In genomic region chr12:54738661-54739243, GRCm38 (mm10) we compare ENCODE assay signal across 8 mouse cellular contexts. TPM values are rescaled to one million over a fixed set of nuclear protein-coding genes. Genes with fewer than 3 reads are reported as not detected.
DNase-seq lines count a peak whose midpoint lies in the region; ATAC-seq lines count a peak whose summit lies in the region.
"Not testable (repeated sequence)": the region's sequence is repeated elsewhere in the genome, so short reads cannot be mapped to it uniquely, and the experiment has no call there.

No protein-coding gene starts in this region.

- H3K4me2 ChIP-seq in embryonic facial prominence, embryonic 12.5 days (replicated peaks); liver, embryonic 16.5 days (ENCODE audit: low read depth, low read length); midbrain, embryonic 15.5 days; stomach, embryonic 15.5 days: not testable (repeated sequence)
- peak overlapping the region; percentile 37 for H3K4me2 ChIP-seq in hindbrain, embryonic 14.5 days (replicated peaks)

- peak; percentile 20 for DNase-seq in adrenal gland, adult 8-10 months
- DNase-seq in gastrocnemius, postnatal 25 days: peak; percentile 15
- DNase-seq in hindbrain, embryonic 14.5 days (ENCODE audit: low spot score): not testable (repeated sequence)
- DNase-seq in kidney, postnatal 14 days: peak; percentile 20

- H3K4me3 ChIP-seq in embryonic facial prominence, embryonic 12.5 days; hindbrain, embryonic 14.5 days (replicated peaks; ENCODE audit: low read length); liver, embryonic 16.5 days (ENCODE audit: low read depth, low read length); midbrain, embryonic 15.5 days; stomach, embryonic 15.5 days (replicated peaks): not testable (repeated sequence)

- H3K36me3 ChIP-seq in embryonic facial prominence, embryonic 12.5 days; hindbrain, embryonic 14.5 days (replicated peaks; ENCODE audit: control insufficient read depth, insufficient read depth); liver, embryonic 16.5 days (ENCODE audit: control insufficient read depth, insufficient read depth); midbrain, embryonic 15.5 days (replicated peaks); stomach, embryonic 15.5 days: not testable (repeated sequence)

- not testable (repeated sequence) for H3K9ac ChIP-seq in embryonic facial prominence, embryonic 12.5 days; hindbrain, embryonic 14.5 days; liver, embryonic 16.5 days (ENCODE audit: low read depth, low read length); midbrain, embryonic 15.5 days; stomach, embryonic 15.5 days

- ATAC-seq in embryonic facial prominence, embryonic 12.5 days (ENCODE audit: insufficient number of reproducible peaks, insufficient read depth, low FRiP score, low TSS enrichment): peak; percentile 8; the same call in 1 of the 2 replicates
- ATAC-seq in hindbrain, embryonic 14.5 days (ENCODE audit: low FRiP score): peak; percentile 72
- peak; percentile 28 for ATAC-seq in liver, embryonic 16.5 days (ENCODE audit: low read depth)
- ATAC-seq in midbrain, embryonic 15.5 days (replicated peaks): peak; percentile 69
- ATAC-seq in stomach, embryonic 15.5 days (ENCODE audit: insufficient read depth, low FRiP score, low read depth): peak; percentile 21; the same call in 1 of the 2 replicates

- not testable (repeated sequence) for H3K4me1 ChIP-seq in embryonic facial prominence, embryonic 12.5 days; hindbrain, embryonic 14.5 days (replicated peaks; ENCODE audit: control insufficient read depth, insufficient read depth, low read length); liver, embryonic 16.5 days (ENCODE audit: control insufficient read depth, low read depth, low read length); midbrain, embryonic 15.5 days; stomach, embryonic 15.5 days

- H3K9me3 ChIP-seq in embryonic facial prominence, embryonic 12.5 days; hindbrain, embryonic 14.5 days (ENCODE audit: control insufficient read depth, low read length); liver, embryonic 16.5 days (replicated peaks; ENCODE audit: control insufficient read depth, low read length); midbrain, embryonic 15.5 days; stomach, embryonic 15.5 days: not testable (repeated sequence)

- H3K27me3 ChIP-seq in embryonic facial prominence, embryonic 12.5 days; hindbrain, embryonic 14.5 days (ENCODE audit: control insufficient read depth, insufficient read depth, low read length); liver, embryonic 16.5 days (ENCODE audit: control insufficient read depth, insufficient read depth, low read depth, low read length); midbrain, embryonic 15.5 days (replicated peaks); stomach, embryonic 15.5 days (replicated peaks): not testable (repeated sequence)

- not testable (repeated sequence) for H3K27ac ChIP-seq in embryonic facial prominence, embryonic 12.5 days; hindbrain, embryonic 14.5 days; liver, embryonic 16.5 days (ENCODE audit: low read length); midbrain, embryonic 15.5 days; stomach, embryonic 15.5 days

- WGBS in embryonic facial prominence, embryonic 12.5 days: 0% methylated on average over 13 of the region's 33 CpGs
- WGBS in hindbrain, embryonic 14.5 days: 0% methylated on average over 5 of the region's 33 CpGs
- WGBS in liver, embryonic 16.5 days (ENCODE audit: insufficient replicate concordance): 0% methylated on average over 6 of the region's 33 CpGs
- 0% methylated on average over 13 of the region's 33 CpGs for WGBS in midbrain, embryonic 15.5 days
- 0% methylated on average over 12 of the region's 33 CpGs for WGBS in stomach, embryonic 15.5 days

RNA-seq across cellular contexts. Expression of gene Eapp, which starts 43.1 kb away (rescaled TPM):
- total RNA-seq in adrenal gland, adult 8-10 months (2022): 10 to 100 TPM; 29.9 to 39.0 (median 33.6) TPM
- polyA plus RNA-seq in embryonic facial prominence, embryonic 12.5 days (2016; fragmentation: Nextera tagmentation; extraction: Ambion mirVana): 67.3 and 67.5 TPM in 2 replicates
- total RNA-seq in gastrocnemius, postnatal 25 days (2021): 10 to 100 TPM; 16.3 to 18.7 TPM
- 64.4 and 78.5 TPM in 2 replicates for polyA plus RNA-seq in hindbrain, embryonic 14.5 days (2014; fragmentation: Nextera tagmentation; extraction: Ambion mirVana)
- polyA plus RNA-seq in liver, embryonic 16.5 days (2015; fragmentation: Nextera tagmentation; extraction: Ambion mirVana): 36.9 and 38.8 TPM in 2 replicates
- polyA plus RNA-seq in midbrain, embryonic 15.5 days (2015; fragmentation: Nextera tagmentation; extraction: Ambion mirVana): 82.0 and 88.5 TPM in 2 replicates
- polyA plus RNA-seq in stomach, embryonic 15.5 days (2015; fragmentation: Nextera tagmentation; extraction: Ambion mirVana): 56.1 and 60.4 TPM in 2 replicates

RNA-seq across cellular contexts. Expression of gene Snx6, which starts 56.8 kb away (rescaled TPM):
- 10 to 100 TPM; 59.4 to 81.4 (median 72.3) TPM for total RNA-seq in adrenal gland, adult 8-10 months (2022)
- 211 and 229 TPM in 2 replicates for polyA plus RNA-seq in embryonic facial prominence, embryonic 12.5 days (2016; fragmentation: Nextera tagmentation; extraction: Ambion mirVana)
- 10 to 100 TPM; 17.2 to 18.6 TPM for total RNA-seq in gastrocnemius, postnatal 25 days (2021)
- 161 TPM in 2 replicates for polyA plus RNA-seq in hindbrain, embryonic 14.5 days (2014; fragmentation: Nextera tagmentation; extraction: Ambion mirVana)
- polyA plus RNA-seq in liver, embryonic 16.5 days (2015; fragmentation: Nextera tagmentation; extraction: Ambion mirVana): 45.3 and 45.4 TPM in 2 replicates
- polyA plus RNA-seq in midbrain, embryonic 15.5 days (2015; fragmentation: Nextera tagmentation; extraction: Ambion mirVana): 132 and 139 TPM in 2 replicates
- 177 and 180 TPM in 2 replicates for polyA plus RNA-seq in stomach, embryonic 15.5 days (2015; fragmentation: Nextera tagmentation; extraction: Ambion mirVana)

Comparison
In these comparisons a context has a peak if more than half of its experiments do, and no peak if none do; other contexts are left out.
1. ATAC-seq: peak in every context shown above with its lines; median percentile 72 in hindbrain, embryonic 14.5 days; 69 in midbrain, embryonic 15.5 days; 28 in liver, embryonic 16.5 days; 21 in stomach, embryonic 15.5 days; 8 in embryonic facial prominence, embryonic 12.5 days.